Mouse (Mus musculus): ENCODE measurements around the gene Tmem182. TPM values are rescaled to one million over a fixed set of nuclear protein-coding genes. Genes with fewer than 3 reads are reported as not detected.

Gene Tmem182
- polyA plus RNA-seq (2017; shearing (Covaris generic)) = not detected

GRCm38 (mm10) chr1:40805351-40805750 is at the start of gene Tmem182:
Tmem182 (plus strand) TSS chr1:40805601.

GRCm38 (mm10) chr1:40790324-40791141 is 14.9 kb upstream of the Tmem182 start, which contains the start of gene Mfsd9:
Mfsd9 (minus strand) TSS chr1:40790687.

Other genes with a start within 250 kb of the Tmem182 start
- not detected for gene Slc9a4, start 225.5 kb upstream of the Tmem182 start, polyA plus RNA-seq (2017; shearing (Covaris generic))
- gene Slc9a2, start 125.0 kb upstream of the Tmem182 start, polyA plus RNA-seq (2017; shearing (Covaris generic)) = not detected
- gene Mfsd9, start 14.9 kb upstream of the Tmem182 start, polyA plus RNA-seq (2017; shearing (Covaris generic)) = 3.6 TPM

Data from CD4-positive, CD25-positive, alpha-beta regulatory T cell, adult 9 weeks (primary cell).